Mouse (Mus musculus) forebrain, postnatal 0 days (tissue): Measurements from ENCODE around the gene Get4. TPM values are rescaled to one million over a fixed set of nuclear protein-coding genes. Genes with fewer than 3 reads are reported as not detected.

ENCODE experiments used
- ATAC-seq: fragments of 200-750 bp; cut with Nextera tagmentation; 2 replicates; pipeline ENCODE4 v1.8.0; 2017; ENCODE audit warnings: mild to moderate bottlenecking, moderate library complexity
- DNase-seq: peaks from one replicate; pipeline ENCODE4 v3.0.0-alpha.2; 2015
- H3K27ac ChIP-seq: fragments of 300-500 bp; sonication (generic); 2 replicates; pipeline ENCODE4 v1.5.1; 2014; ENCODE audit warnings: low read depth, mild to moderate bottlenecking, antibody characterized with exemption, low read length, moderate library complexity, mixed read lengths
- H3K27me3 ChIP-seq: fragments of 300-500 bp; sonication (generic); 2 replicates; pipeline ENCODE4 v1.6.1; 2014; ENCODE audit warnings: mild to moderate bottlenecking, low read length, mixed read lengths; ENCODE audit not compliant: insufficient read depth
- H3K36me3 ChIP-seq: fragments of 300-500 bp; sonication (generic); 2 replicates; pipeline ENCODE4 v1.6.1; 2014; ENCODE audit warnings: mild to moderate bottlenecking, moderate library complexity; ENCODE audit not compliant: insufficient read depth
- H3K4me1 ChIP-seq: fragments of 300-500 bp; sonication (generic); 2 replicates; pipeline ENCODE4 v1.6.1; 2014; ENCODE audit warnings: antibody characterized with exemption; ENCODE audit not compliant: insufficient read depth
- H3K4me2 ChIP-seq: fragments of 300-500 bp; sonication (generic); 2 replicates; pipeline ENCODE4 v1.6.1; 2014; ENCODE audit warnings: low read depth, mild to moderate bottlenecking, moderate library complexity
- H3K4me3 ChIP-seq: fragments of 300-500 bp; sonication (generic); 2 replicates; pipeline ENCODE4 v1.5.1; 2014; ENCODE audit warnings: low read depth, low read length, mixed read lengths
- H3K9ac ChIP-seq: fragments of 300-500 bp; sonication (generic); 2 replicates; pipeline ENCODE4 v1.6.1; 2014; ENCODE audit warnings: mild to moderate bottlenecking
- H3K9me3 ChIP-seq: fragments of 300-500 bp; sonication (generic); 2 replicates; pipeline ENCODE4 v1.6.1; 2016; ENCODE audit warnings: low read length
- CTCF ChIP-seq: sonication (generic); IDR thresholded peaks from 2 replicates; pipeline ENCODE4 v1.5.1; 2016; ENCODE audit warnings: antibody characterized with exemption, control low read depth, low read depth
- WGBS: fragments of 180-500 bp; shearing (Covaris S2); extraction: QIAGEN DNeasy Blood & Tissue Kit; methylation state at CpG from one replicate; pipeline ENCODE4 v1.1.7; 2014; 5-methylcytosine and 5-hydroxymethylcytosine counted together
- polyA plus RNA-seq: library from polyadenylated mRNA; unstranded; fragments of >200 nt; fragmentation: Nextera tagmentation; extraction: Ambion mirVana; gene quantifications from 2 replicates; pipeline ENCODE4 v1.2.1, GENCODE M21; 2015
- total RNA-seq: library from RNA; depleted of rRNA; stranded (reverse); fragments of >200 nt; gene quantifications from 2 replicates; pipeline ENCODE4 v1.2.3, GENCODE M21; 2014

Gene Get4
- total and polyA plus RNA-seq, 2 experiments from 2014 or later = 48.8 to 139 TPM

- H3K9me3 ChIP-seq = no peaks in the 10 kb centered on the region
- H3K36me3 ChIP-seq = peaks cover 26% of the 10 kb centered on the region; the same call in 1 of the 2 replicates
- no peak overlapping the region for H3K9ac ChIP-seq
- H3K4me1 ChIP-seq = no peaks in the 10 kb centered on the region
- DNase-seq (no peak), ATAC-seq (peak; percentile 44)
- H3K4me3 ChIP-seq = no peak overlapping the region
- H3K27me3 ChIP-seq = no peaks in the 10 kb centered on the region
- no peak overlapping the region for H3K4me2 ChIP-seq
- no peak for TF ChIP-seq CTCF
- H3K27ac ChIP-seq = no peak overlapping the region
- WGBS = 49% methylated on average over 10 of the region's 11 CpGs
These were observed 29.4 kb downstream of the Get4 start for GRCm38 (mm10) chr5:139281373-139282112.

GRCm38 (mm10) chr5:139282191-139282590, 30.1 kb downstream of the Get4 start:
- H3K27me3 ChIP-seq = no peaks in the 10 kb centered on the region
- TF ChIP-seq CTCF = peak; percentile 96
- H3K9me3 ChIP-seq = no peaks in the 10 kb centered on the region
- H3K4me1 ChIP-seq = no peaks in the 10 kb centered on the region
- ATAC-seq = peak; percentile 75
- peaks cover 26% of the 10 kb centered on the region; the same call in 1 of the 2 replicates for H3K36me3 ChIP-seq
- no peak overlapping the region for H3K4me2 ChIP-seq
- no peak overlapping the region for H3K4me3 ChIP-seq
- WGBS = 4% methylated on average over 15 of the region's 15 CpGs
- H3K27ac ChIP-seq = no peak overlapping the region
- no peak overlapping the region for H3K9ac ChIP-seq
- DNase-seq = peak; percentile 89

GRCm38 (mm10) chr5:139283460-139284180, 31.5 kb downstream of the Get4 start:
- no peak overlapping the region for H3K4me2 ChIP-seq

GRCm38 (mm10) chr5:139285383-139286067, 33.4 kb downstream of the Get4 start:
- DNase-seq (no peak), ATAC-seq (no peak)
- H3K4me3 ChIP-seq = no peak overlapping the region
- no peak overlapping the region for H3K4me2 ChIP-seq
- TF ChIP-seq CTCF = no peak
- no peak overlapping the region for H3K9ac ChIP-seq
- WGBS = 54% methylated on average over 8 of the region's 8 CpGs
- H3K4me1 ChIP-seq = no peaks in the 10 kb centered on the region
- no peaks in the 10 kb centered on the region for H3K9me3 ChIP-seq
- H3K36me3 ChIP-seq = peaks cover 14% of the 10 kb centered on the region; the same call in 1 of the 2 replicates
- H3K27ac ChIP-seq = no peak overlapping the region
- H3K27me3 ChIP-seq = no peaks in the 10 kb centered on the region

More at GRCm38 (mm10) chr5:139283460-139284180, 31.5 kb downstream of the Get4 start:
- Histone ChIP-seq H3K4me1 (no peaks in the 10 kb centered on the region), H3K36me3 (peaks cover 26% of the 10 kb centered on the region; the same call in 1 of the 2 replicates), H3K4me3 (no peak overlapping the region), H3K9me3 (no peaks in the 10 kb centered on the region), H3K9ac (no peak overlapping the region), H3K27ac (no peak overlapping the region), H3K27me3 (no peaks in the 10 kb centered on the region)
- ATAC-seq (no peak), DNase-seq (no peak)
- no peak for TF ChIP-seq CTCF
- 90% methylated on average over 14 of the region's 14 CpGs for WGBS

- no peaks in the 10 kb centered on the region for H3K9me3 ChIP-seq
- no peak overlapping the region for H3K27ac ChIP-seq
- no peak for TF ChIP-seq CTCF
- DNase-seq (no peak), ATAC-seq (no peak)
- H3K9ac ChIP-seq = no peak overlapping the region
- WGBS = 70% methylated on average over 14 of the region's 14 CpGs
- no peaks in the 10 kb centered on the region for H3K27me3 ChIP-seq
- peaks cover 9% of the 10 kb centered on the region; the same call in 1 of the 2 replicates for H3K36me3 ChIP-seq
- no peaks in the 10 kb centered on the region for H3K4me1 ChIP-seq
- no peak overlapping the region for H3K4me3 ChIP-seq
- H3K4me2 ChIP-seq = no peak overlapping the region
These were observed 34.2 kb downstream of the Get4 start for GRCm38 (mm10) chr5:139286142-139286941.

- TF ChIP-seq CTCF = no peak
- DNase-seq = no peak
- Histone ChIP-seq H3K4me2 (no peak overlapping the region), H3K27me3 (no peaks in the 10 kb centered on the region), H3K4me3 (no peak overlapping the region), H3K27ac (no peak overlapping the region), H3K4me1 (no peaks in the 10 kb centered on the region), H3K9me3 (no peaks in the 10 kb centered on the region), H3K36me3 (peaks cover 9% of the 10 kb centered on the region), H3K9ac (no peak overlapping the region)
- ATAC-seq = no peak
- 90% methylated on average over 5 of the region's 5 CpGs for WGBS
These were observed 35.0 kb downstream of the Get4 start for GRCm38 (mm10) chr5:139287099-139287498.
